Mouse (Mus musculus): ENCODE measurements around the gene Chn1.

Gene Chn1

GRCm38 (mm10) chr2:73588951-73589350 is 186.2 kb downstream of the Chn1 start:
- no peak for DNase-seq

GRCm38 (mm10) chr2:73587109-73587506 is 188.0 kb downstream of the Chn1 start:
- DNase-seq = no peak

- DNase-seq = no peak
Observed at GRCm38 (mm10) chr2:73586392-73587108, 188.6 kb downstream of the Chn1 start.

GRCm38 (mm10) chr2:73585347-73585831 is 189.8 kb downstream of the Chn1 start:
- peak; percentile 53 to 60 for DNase-seq

- DNase-seq = peak; percentile 87 to 92
Observed at GRCm38 (mm10) chr2:73584645-73585346, 190.3 kb downstream of the Chn1 start.

GRCm38 (mm10) chr2:73580720-73581119 is 194.4 kb downstream of the Chn1 start:
- DNase-seq = no peak

- no peak for DNase-seq
Observed at GRCm38 (mm10) chr2:73580166-73580565, 195.0 kb downstream of the Chn1 start, which contains the start of gene Chrna1. Chrna1 (minus strand) TSS chr2:73580338.

- DNase-seq = no peak
Observed at GRCm38 (mm10) chr2:73579168-73579567, 196.0 kb downstream of the Chn1 start.

GRCm38 (mm10) chr2:73574418-73574817 is 200.7 kb downstream of the Chn1 start:
- no peak for DNase-seq

GRCm38 (mm10) chr2:73573556-73573955 is 201.6 kb downstream of the Chn1 start:
- DNase-seq = no peak

GRCm38 (mm10) chr2:73572539-73573372 is 202.4 kb downstream of the Chn1 start:
- DNase-seq = peak; percentile 81 to 84

- no peak for DNase-seq
Observed at GRCm38 (mm10) chr2:73571901-73572300, 203.2 kb downstream of the Chn1 start.

GRCm38 (mm10) chr2:73571304-73571703 is 203.8 kb downstream of the Chn1 start:
- no peak for DNase-seq

- peak; percentile 71 to 77 for DNase-seq
Observed at GRCm38 (mm10) chr2:73566989-73567605, 208.0 kb downstream of the Chn1 start.

- DNase-seq = peak; percentile 47 to 55
Observed at GRCm38 (mm10) chr2:73566162-73566561, 209.0 kb downstream of the Chn1 start.

- DNase-seq = no peak
Observed at GRCm38 (mm10) chr2:73563690-73564089, 211.5 kb downstream of the Chn1 start.

GRCm38 (mm10) chr2:73562656-73563055 is 212.5 kb downstream of the Chn1 start:
- no peak for DNase-seq

- peak in 1 of 2 experiments; percentile 29 for DNase-seq
Observed at GRCm38 (mm10) chr2:73561665-73562063, 213.5 kb downstream of the Chn1 start.

- DNase-seq = no peak
Observed at GRCm38 (mm10) chr2:73560899-73561664, 214.1 kb downstream of the Chn1 start.
